ENCODE assay signal across 8 mouse cellular contexts in genomic region chr10:118103020-118103666, GRCm38 (mm10). TPM values are rescaled to one million over a fixed set of nuclear protein-coding genes. Genes with fewer than 3 reads are reported as not detected.
DNase-seq lines count a peak whose midpoint lies in the region; ATAC-seq lines count a peak whose summit lies in the region.

No protein-coding gene starts in this region.

- peak; percentile 89 for ATAC-seq in inflammation-experienced regulatory T-cells, adult 6 months
- peak; percentile 85 for ATAC-seq in megakaryocyte progenitor cell, adult 5-6 weeks (replicated peaks; ENCODE audit: poor library complexity)

- peak; percentile 90 to 95 for DNase-seq in adrenal gland, adult (ENCODE audit: inconsistent age in 2 of 2, low spot score in 1 of 2)
- DNase-seq in embryo, embryonic 10.5 days (ENCODE audit: low spot score): peak; percentile 88
- peak; percentile 92 for DNase-seq in gastrocnemius, postnatal 25 days
- DNase-seq in left cerebral cortex, postnatal 10 days (ENCODE audit: extremely low spot score in 1 of 2, low spot score in 2 of 2): peak; percentile 83 to 93
- peak; percentile 86 for DNase-seq in right cerebral cortex, postnatal 25 days
- peak; percentile 75 to 89 for DNase-seq in urinary bladder, postnatal 36 days (ENCODE audit: low spot score in 2 of 2)

- intact Hi-C loops in left cerebral cortex, postnatal 10 days (cut with DNase I): no loop called here

RNA-seq across cellular contexts. Expression of gene Mdm1, which starts 38.5 kb away (rescaled TPM):
- 1 to 10 TPM; 1.5 to 2.5 TPM for total RNA-seq in gastrocnemius, postnatal 25 days (2021)
- polyA plus RNA-seq in inflammation-experienced regulatory T-cells, adult 6 months (2017; shearing (Covaris generic)): 10 to 100 TPM in 1 of 3 experiments, 1 to 10 TPM in 2; 4.5 to 10.9 (median 4.7) TPM
- 10 to 100 TPM; 10.3 to 10.9 TPM for total RNA-seq in left cerebral cortex, postnatal 10 days (2021)
- total RNA-seq in megakaryocyte progenitor cell, adult 5-6 weeks (2015): 10.2 and 13.4 TPM in 2 replicates
- total RNA-seq in megakaryocyte progenitor cell, adult 5-6 weeks (2017): 35.6 and 35.9 TPM in 2 replicates

Comparison
In these comparisons a context has a peak if more than half of its experiments do, and no peak if none do; other contexts are left out.
1. Peak in every context shown above with its lines: DNase-seq and ATAC-seq.